Mouse (Mus musculus): ENCODE results near the gene Lamc1. TPM values are rescaled to one million over a fixed set of nuclear protein-coding genes. Genes with fewer than 3 reads are reported as not detected.

Gene Lamc1
- polyA plus RNA-seq, 1 experiment = 30.3 TPM

DNA sequence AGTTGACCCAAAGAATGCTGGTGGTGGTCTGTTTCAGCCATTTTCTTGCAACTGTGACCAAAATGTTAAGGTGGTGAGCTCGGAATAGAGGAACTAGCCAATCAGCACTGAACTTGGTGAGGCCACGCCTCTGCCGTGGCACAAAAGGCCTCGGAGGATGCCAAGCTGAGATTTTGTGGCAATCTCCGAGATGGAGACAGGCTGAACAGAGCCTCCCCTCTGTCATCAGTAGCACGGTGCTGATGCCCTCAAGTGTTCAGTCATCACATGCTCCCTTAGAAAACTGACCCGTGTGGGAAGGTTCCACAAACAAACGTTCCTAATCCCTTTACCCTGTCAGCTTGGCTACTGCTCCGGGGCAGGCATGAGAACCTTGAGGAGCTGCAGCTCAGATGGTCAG is 113.2 kb downstream of the Lamc1 start:
- Histone ChIP-seq H3K36me3 (ENCODE audit: control insufficient read depth, insufficient read depth, low read length) (no peaks in the 10 kb centered on the region), H3K27me3 (ENCODE audit: control insufficient read depth, insufficient read depth, low read length) (no peaks in the 10 kb centered on the region), H3K4me1 (replicated peaks; ENCODE audit: control insufficient read depth, insufficient read depth, low read length) (no peaks in the 10 kb centered on the region), H3K27ac (ENCODE audit: control insufficient read depth, insufficient read depth, low read length) (no peak overlapping the region), H3K4me3 (ENCODE audit: control insufficient read depth, insufficient read depth, low read length) (no peak overlapping the region)
- WGBS = 97% methylated on average over 9 of the region's 9 CpGs
- no peak for TF ChIP-seq CTCF (IDR thresholded peaks at IDR 0.05; ENCODE audit: borderline replicate concordance, control insufficient read depth, extremely low read depth, insufficient read depth, low read length, poor library complexity)
- no peak for TF ChIP-seq POLR2A (IDR thresholded peaks at IDR 0.05; ENCODE audit: control insufficient read depth, extremely low read depth, insufficient read depth, low read length, poor library complexity)
- no peak for DNase-seq

DNA sequence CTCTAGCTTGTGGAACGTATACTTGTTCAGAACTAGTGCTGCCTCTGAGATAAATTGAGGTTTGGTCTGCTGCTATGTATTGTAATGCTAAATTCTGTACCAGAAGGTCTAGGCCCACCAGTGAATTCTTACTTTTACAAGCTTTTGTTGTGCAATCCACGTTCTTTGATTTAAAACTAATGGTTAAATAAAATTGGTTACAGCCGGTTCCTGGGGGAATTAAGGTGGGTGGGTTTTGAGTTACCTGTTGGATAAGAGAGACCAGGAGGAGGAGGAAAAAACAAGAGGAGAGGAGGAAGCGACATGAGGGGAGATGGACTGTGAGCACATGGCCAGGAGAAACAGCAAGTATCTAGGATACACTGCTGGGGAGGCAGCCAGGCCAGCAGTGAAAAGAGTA is 116.1 kb downstream of the Lamc1 start:
- Histone ChIP-seq H3K27ac (ENCODE audit: control insufficient read depth, insufficient read depth, low read length) (no peak overlapping the region), H3K4me3 (ENCODE audit: control insufficient read depth, insufficient read depth, low read length) (no peak overlapping the region), H3K27me3 (ENCODE audit: control insufficient read depth, insufficient read depth, low read length) (no peaks in the 10 kb centered on the region), H3K36me3 (ENCODE audit: control insufficient read depth, insufficient read depth, low read length) (no peaks in the 10 kb centered on the region), H3K4me1 (replicated peaks; ENCODE audit: control insufficient read depth, insufficient read depth, low read length) (no peaks in the 10 kb centered on the region)
- 94% methylated on average over 4 of the region's 4 CpGs for WGBS
- no peak for DNase-seq
- TF ChIP-seq POLR2A (IDR thresholded peaks at IDR 0.05; ENCODE audit: control insufficient read depth, extremely low read depth, insufficient read depth, low read length, poor library complexity) (no peak), CTCF (IDR thresholded peaks at IDR 0.05; ENCODE audit: borderline replicate concordance, control insufficient read depth, extremely low read depth, insufficient read depth, low read length, poor library complexity) (no peak)

DNA sequence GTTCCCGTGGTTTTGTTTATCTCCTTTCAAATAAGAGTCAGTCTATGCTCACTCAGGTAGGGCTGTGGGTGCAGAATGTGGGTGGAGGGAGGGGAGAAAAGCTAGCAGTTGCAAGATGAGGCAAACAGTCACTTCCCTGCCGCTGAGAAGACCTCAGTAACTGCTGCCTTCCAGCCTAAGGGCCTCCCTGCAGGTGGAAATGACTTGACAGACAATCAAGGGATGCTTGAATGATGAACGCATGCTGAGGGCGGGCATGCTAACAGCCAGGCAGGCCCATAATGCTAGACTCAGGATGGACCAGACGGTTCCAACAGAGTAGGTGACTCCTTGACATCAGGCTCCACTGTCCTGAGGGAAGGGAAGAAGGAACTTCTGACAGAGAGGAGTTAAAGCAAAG is 116.9 kb downstream of the Lamc1 start:
- Histone ChIP-seq H3K27ac (ENCODE audit: control insufficient read depth, insufficient read depth, low read length) (no peak overlapping the region), H3K4me1 (replicated peaks; ENCODE audit: control insufficient read depth, insufficient read depth, low read length) (no peaks in the 10 kb centered on the region), H3K36me3 (ENCODE audit: control insufficient read depth, insufficient read depth, low read length) (no peaks in the 10 kb centered on the region), H3K27me3 (ENCODE audit: control insufficient read depth, insufficient read depth, low read length) (no peaks in the 10 kb centered on the region), H3K4me3 (ENCODE audit: control insufficient read depth, insufficient read depth, low read length) (no peak overlapping the region)
- no peak for TF ChIP-seq POLR2A (IDR thresholded peaks at IDR 0.05; ENCODE audit: control insufficient read depth, extremely low read depth, insufficient read depth, low read length, poor library complexity)
- TF ChIP-seq CTCF (IDR thresholded peaks at IDR 0.05; ENCODE audit: borderline replicate concordance, control insufficient read depth, extremely low read depth, insufficient read depth, low read length, poor library complexity) = no peak
- peak; percentile 34 for DNase-seq
- 57% methylated on average over 5 of the region's 5 CpGs for WGBS

DNA sequence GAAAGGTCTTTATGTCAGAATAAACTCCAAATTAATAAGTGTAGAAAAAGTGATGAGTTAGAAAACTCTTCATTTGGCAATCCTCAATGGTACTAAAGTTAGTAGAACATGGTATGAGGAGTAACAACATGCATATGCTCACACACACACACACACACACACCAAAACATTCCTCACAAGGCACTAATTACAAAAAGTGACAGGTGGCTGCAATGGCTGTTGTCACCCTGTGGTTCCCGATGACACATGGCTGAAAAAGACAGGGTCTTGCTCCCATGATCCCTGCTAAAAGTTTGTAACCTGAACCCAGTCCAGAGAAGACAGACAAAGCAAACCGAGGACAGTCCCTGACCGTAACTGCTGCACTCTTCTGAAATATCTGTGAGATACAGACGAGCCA is 121.6 kb downstream of the Lamc1 start:
- Histone ChIP-seq H3K4me3 (ENCODE audit: control insufficient read depth, insufficient read depth, low read length) (no peak overlapping the region), H3K27me3 (ENCODE audit: control insufficient read depth, insufficient read depth, low read length) (no peaks in the 10 kb centered on the region), H3K36me3 (ENCODE audit: control insufficient read depth, insufficient read depth, low read length) (no peaks in the 10 kb centered on the region), H3K27ac (ENCODE audit: control insufficient read depth, insufficient read depth, low read length) (no peak overlapping the region), H3K4me1 (replicated peaks; ENCODE audit: control insufficient read depth, insufficient read depth, low read length) (peaks cover 9% of the 10 kb centered on the region)
- WGBS = 84% methylated on average over 4 of the region's 4 CpGs
- no peak for DNase-seq
- no peak for TF ChIP-seq CTCF (IDR thresholded peaks at IDR 0.05; ENCODE audit: borderline replicate concordance, control insufficient read depth, extremely low read depth, insufficient read depth, low read length, poor library complexity)
- TF ChIP-seq POLR2A (IDR thresholded peaks at IDR 0.05; ENCODE audit: control insufficient read depth, extremely low read depth, insufficient read depth, low read length, poor library complexity) = no peak

DNA sequence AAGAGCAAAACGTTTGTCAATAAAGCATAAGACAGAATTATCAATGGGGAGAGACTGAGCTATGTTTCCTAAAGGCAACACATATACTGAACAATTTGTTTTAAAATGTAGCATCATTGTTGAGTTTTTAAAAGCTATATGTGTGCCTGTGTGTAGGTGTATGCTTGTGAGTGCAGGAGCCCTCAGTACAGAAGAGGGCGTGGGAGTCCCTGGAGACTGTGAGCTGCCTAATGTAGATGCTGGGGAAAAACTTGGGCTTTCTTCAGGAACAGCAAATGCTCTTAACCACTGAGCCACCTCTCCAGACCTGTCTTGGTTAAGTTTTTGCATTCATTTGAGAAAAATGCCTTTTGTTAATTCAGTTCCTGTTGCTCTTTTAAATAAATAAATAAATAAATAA is 122.4 kb downstream of the Lamc1 start:
- Histone ChIP-seq H3K4me3 (ENCODE audit: control insufficient read depth, insufficient read depth, low read length) (no peak overlapping the region), H3K27ac (ENCODE audit: control insufficient read depth, insufficient read depth, low read length) (no peak overlapping the region), H3K27me3 (ENCODE audit: control insufficient read depth, insufficient read depth, low read length) (no peaks in the 10 kb centered on the region), H3K36me3 (ENCODE audit: control insufficient read depth, insufficient read depth, low read length) (no peaks in the 10 kb centered on the region), H3K4me1 (replicated peaks; ENCODE audit: control insufficient read depth, insufficient read depth, low read length) (peaks cover 12% of the 10 kb centered on the region)
- no peak for DNase-seq
- TF ChIP-seq CTCF (IDR thresholded peaks at IDR 0.05; ENCODE audit: borderline replicate concordance, control insufficient read depth, extremely low read depth, insufficient read depth, low read length, poor library complexity) = no peak
- no peak for TF ChIP-seq POLR2A (IDR thresholded peaks at IDR 0.05; ENCODE audit: control insufficient read depth, extremely low read depth, insufficient read depth, low read length, poor library complexity)
- 93% methylated on average over 2 of the region's 2 CpGs for WGBS

DNA sequence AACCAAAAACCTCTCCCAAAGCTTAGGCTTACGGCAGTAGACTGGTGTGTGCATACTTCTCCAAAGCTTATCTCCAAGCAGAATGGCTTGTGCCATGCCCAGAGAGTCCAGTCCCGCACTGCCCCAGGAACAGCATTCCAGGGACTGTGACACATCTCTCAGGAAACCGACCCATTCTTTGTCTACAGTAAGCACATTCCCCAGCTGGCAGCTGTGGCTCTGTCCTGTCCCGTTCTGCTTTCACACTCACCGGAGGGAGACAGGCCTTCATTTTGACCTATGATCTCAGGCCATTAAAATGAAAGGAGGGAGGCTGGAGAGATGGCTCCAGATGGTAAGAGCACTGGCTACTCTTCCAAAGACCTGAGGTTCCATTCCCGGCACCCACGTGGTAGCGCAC is 130.4 kb downstream of the Lamc1 start:
- Histone ChIP-seq H3K4me3 (ENCODE audit: control insufficient read depth, insufficient read depth, low read length) (no peak overlapping the region), H3K36me3 (ENCODE audit: control insufficient read depth, insufficient read depth, low read length) (no peaks in the 10 kb centered on the region), H3K27ac (ENCODE audit: control insufficient read depth, insufficient read depth, low read length) (no peak overlapping the region), H3K4me1 (replicated peaks; ENCODE audit: control insufficient read depth, insufficient read depth, low read length) (peaks cover 14% of the 10 kb centered on the region), H3K27me3 (ENCODE audit: control insufficient read depth, insufficient read depth, low read length) (no peaks in the 10 kb centered on the region)
- DNase-seq = no peak
- TF ChIP-seq POLR2A (IDR thresholded peaks at IDR 0.05; ENCODE audit: control insufficient read depth, extremely low read depth, insufficient read depth, low read length, poor library complexity) (no peak), CTCF (IDR thresholded peaks at IDR 0.05; ENCODE audit: borderline replicate concordance, control insufficient read depth, extremely low read depth, insufficient read depth, low read length, poor library complexity) (no peak)
- WGBS = 92% methylated on average over 8 of the region's 8 CpGs

DNA sequence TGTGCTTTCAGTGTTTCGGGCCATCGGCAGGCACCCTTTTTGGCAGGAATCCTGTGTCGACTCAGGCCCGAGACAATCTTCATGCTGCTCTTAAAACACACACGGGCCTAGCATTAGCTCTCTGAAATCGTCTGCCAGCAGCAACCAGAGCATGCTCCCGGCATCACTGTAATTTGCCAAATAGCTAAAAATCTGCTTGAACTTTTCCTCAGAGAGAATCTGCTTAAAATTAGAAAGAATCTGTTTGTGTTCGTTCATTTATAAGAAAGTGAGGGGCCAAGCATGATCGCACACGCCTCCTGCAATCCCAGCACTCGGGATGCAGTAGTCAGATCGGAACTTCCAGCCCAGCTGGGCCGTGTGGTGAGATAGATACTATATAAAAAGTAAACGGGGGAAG is 131.1 kb downstream of the Lamc1 start:
- TF ChIP-seq POLR2A (IDR thresholded peaks at IDR 0.05; ENCODE audit: control insufficient read depth, extremely low read depth, insufficient read depth, low read length, poor library complexity) = no peak
- TF ChIP-seq CTCF (IDR thresholded peaks at IDR 0.05; ENCODE audit: borderline replicate concordance, control insufficient read depth, extremely low read depth, insufficient read depth, low read length, poor library complexity) = no peak
- WGBS = 78% methylated on average over 14 of the region's 14 CpGs
- no peak overlapping the region for H3K27ac ChIP-seq (ENCODE audit: control insufficient read depth, insufficient read depth, low read length)
- no peak overlapping the region for H3K4me3 ChIP-seq (ENCODE audit: control insufficient read depth, insufficient read depth, low read length)
- no peaks in the 10 kb centered on the region for H3K27me3 ChIP-seq (ENCODE audit: control insufficient read depth, insufficient read depth, low read length)
- H3K4me1 ChIP-seq (replicated peaks; ENCODE audit: control insufficient read depth, insufficient read depth, low read length) = peaks cover 8% of the 10 kb centered on the region
- H3K36me3 ChIP-seq (ENCODE audit: control insufficient read depth, insufficient read depth, low read length) = no peaks in the 10 kb centered on the region
- DNase-seq = no peak

All from thymus, adult 2 months (tissue).